Mouse (Mus musculus): ENCODE measurements around the gene Vsx2. TPM values are rescaled to one million over a fixed set of nuclear protein-coding genes. Genes with fewer than 3 reads are reported as not detected.

Vsx2 gene
- not detected for polyA plus RNA-seq (2014; fragmentation: Illumina TruSeq; extraction: RNeasy Lipid Tissue Mini Kit (QIAGEN cat#74804); ENCODE audit: low read depth, low replicate concordance)

DNA sequence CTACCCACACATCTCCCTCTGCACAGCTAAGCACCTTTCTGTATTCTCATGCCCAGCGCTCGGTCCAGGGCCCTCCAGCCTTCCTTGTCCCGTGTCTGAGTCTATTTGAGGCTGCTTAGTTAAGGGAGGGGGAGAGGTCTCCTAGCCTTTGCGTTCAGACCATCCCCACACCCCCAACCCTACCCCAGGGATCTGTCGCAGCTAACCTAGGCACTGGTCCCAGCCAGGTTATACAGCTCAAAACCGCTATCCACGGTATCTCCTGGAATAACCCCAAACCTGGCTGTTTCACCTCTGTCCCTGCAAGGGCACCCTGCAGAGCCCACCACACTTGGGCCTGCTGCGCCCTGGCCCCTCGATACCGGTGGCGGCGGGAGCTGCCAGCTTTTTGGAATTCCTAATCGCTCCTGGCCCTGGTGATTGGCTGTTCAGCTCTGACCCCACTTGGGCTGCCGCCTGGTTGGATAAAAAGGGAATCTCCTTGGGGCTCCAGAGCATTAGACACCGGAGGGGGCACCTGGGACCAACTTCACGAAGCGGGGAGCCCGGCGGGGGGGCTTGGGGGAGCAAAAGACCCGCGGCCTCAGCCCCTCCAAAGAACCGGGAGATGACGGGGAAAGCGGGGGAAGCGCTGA lies at the start of gene Vsx2:
Gene Vsx2 (plus strand): TSS at position 427 of the 635 bp plus-strand sequence.

GRCm38 (mm10) chr12:84616977-84617630 lies 47.5 kb downstream of the Vsx2 start, which contains the start of gene Abcd4:
TSS of gene Abcd4 (minus strand) at chr12:84617413.

GRCm38 (mm10) chr12:84640654-84641053 lies 71.1 kb downstream of the Vsx2 start, which contains the start of gene Vrtn:
TSS of gene Vrtn (plus strand) at chr12:84641019.

Other genes starting within 250 kb of the Vsx2 start
- 3.1 TPM for gene Coq6, start 208.1 kb upstream of the Vsx2 start, polyA plus RNA-seq (2014; fragmentation: Illumina TruSeq; extraction: RNeasy Lipid Tissue Mini Kit (QIAGEN cat#74804); ENCODE audit: low read depth, low replicate concordance)
- gene Fam161b, start 207.9 kb upstream of the Vsx2 start, polyA plus RNA-seq (2014; fragmentation: Illumina TruSeq; extraction: RNeasy Lipid Tissue Mini Kit (QIAGEN cat#74804); ENCODE audit: low read depth, low replicate concordance), result 3.4 TPM
- gene Entpd5, start 160.7 kb upstream of the Vsx2 start, polyA plus RNA-seq (2014; fragmentation: Illumina TruSeq; extraction: RNeasy Lipid Tissue Mini Kit (QIAGEN cat#74804); ENCODE audit: low read depth, low replicate concordance), result 209 TPM
- 8.4 TPM for gene Bbof1, start 160.7 kb upstream of the Vsx2 start, polyA plus RNA-seq (2014; fragmentation: Illumina TruSeq; extraction: RNeasy Lipid Tissue Mini Kit (QIAGEN cat#74804); ENCODE audit: low read depth, low replicate concordance)
- gene Rnf113a2, start 152.6 kb upstream of the Vsx2 start, polyA plus RNA-seq (2014; fragmentation: Illumina TruSeq; extraction: RNeasy Lipid Tissue Mini Kit (QIAGEN cat#74804); ENCODE audit: low read depth, low replicate concordance), result 12.8 TPM
- gene Aldh6a1, start 118.8 kb upstream of the Vsx2 start, polyA plus RNA-seq (2014; fragmentation: Illumina TruSeq; extraction: RNeasy Lipid Tissue Mini Kit (QIAGEN cat#74804); ENCODE audit: low read depth, low replicate concordance), result 494 TPM
- gene Lin52, start 118.3 kb upstream of the Vsx2 start, polyA plus RNA-seq (2014; fragmentation: Illumina TruSeq; extraction: RNeasy Lipid Tissue Mini Kit (QIAGEN cat#74804); ENCODE audit: low read depth, low replicate concordance), result 45.4 TPM
- 2.2 TPM for gene Abcd4, start 47.7 kb downstream of the Vsx2 start, polyA plus RNA-seq (2014; fragmentation: Illumina TruSeq; extraction: RNeasy Lipid Tissue Mini Kit (QIAGEN cat#74804); ENCODE audit: low read depth, low replicate concordance)
- not detected for gene Vrtn, start 71.3 kb downstream of the Vsx2 start, polyA plus RNA-seq (2014; fragmentation: Illumina TruSeq; extraction: RNeasy Lipid Tissue Mini Kit (QIAGEN cat#74804); ENCODE audit: low read depth, low replicate concordance)
- gene Syndig1l, start 129.1 kb downstream of the Vsx2 start, polyA plus RNA-seq (2014; fragmentation: Illumina TruSeq; extraction: RNeasy Lipid Tissue Mini Kit (QIAGEN cat#74804); ENCODE audit: low read depth, low replicate concordance), result not detected
- 40.0 TPM for gene Npc2, start 203.4 kb downstream of the Vsx2 start, polyA plus RNA-seq (2014; fragmentation: Illumina TruSeq; extraction: RNeasy Lipid Tissue Mini Kit (QIAGEN cat#74804); ENCODE audit: low read depth, low replicate concordance)
- gene Isca2, start 203.5 kb downstream of the Vsx2 start, polyA plus RNA-seq (2014; fragmentation: Illumina TruSeq; extraction: RNeasy Lipid Tissue Mini Kit (QIAGEN cat#74804); ENCODE audit: low read depth, low replicate concordance), result 158 TPM